Mouse (Mus musculus) activated CD4-positive, CD25-positive, alpha-beta regulatory T cell, adult 4 months (primary cell): ENCODE measurements around the gene Orm3. TPM values are rescaled to one million over a fixed set of nuclear protein-coding genes. Genes with fewer than 3 reads are reported as not detected.
"Not testable (repeated sequence)": the region's sequence is repeated elsewhere in the genome, so short reads cannot be mapped to it uniquely, and the experiment has no call there.

Experiments used
- ATAC-seq: one replicate; pipeline ENCODE4 v1.8.0; 2017
- polyA plus RNA-seq, 2 experiments: library from polyadenylated mRNA; unstranded; fragments of 100-300 nt; shearing (Covaris generic); gene quantifications; one replicate each; pipeline ENCODE4 v1.2.1; 2017

The Orm3 gene
- under 1 TPM in 1 of 2 experiments, not detected in 1; 0.60 TPM for polyA plus RNA-seq

- ATAC-seq, result no peak
Measured at GRCm38 (mm10) chr4:63355877-63356665, at the start of gene Orm3. Gene Orm3, plus strand, starts transcription at chr4:63356162.

- no peak for ATAC-seq
Measured at GRCm38 (mm10) chr4:63307175-63308062, 48.5 kb upstream of the Orm3 start.

- ATAC-seq, result no peak
Measured at GRCm38 (mm10) chr4:63308316-63308715, 47.6 kb upstream of the Orm3 start.

- ATAC-seq, result no peak
Measured at GRCm38 (mm10) chr4:63310247-63310855, 45.6 kb upstream of the Orm3 start.

GRCm38 (mm10) chr4:63311426-63311825 is 44.5 kb upstream of the Orm3 start:
- no peak for ATAC-seq

GRCm38 (mm10) chr4:63314063-63314462 is 41.9 kb upstream of the Orm3 start:
- no peak for ATAC-seq

- no peak for ATAC-seq
Measured at GRCm38 (mm10) chr4:63316076-63316746, 39.8 kb upstream of the Orm3 start.

- ATAC-seq, result not testable (repeated sequence)
Measured at GRCm38 (mm10) chr4:63319566-63319965, 36.4 kb upstream of the Orm3 start.

GRCm38 (mm10) chr4:63323275-63323815 is 32.6 kb upstream of the Orm3 start:
- ATAC-seq, result no peak

GRCm38 (mm10) chr4:63333403-63333802 is 22.6 kb upstream of the Orm3 start:
- ATAC-seq, result no peak

GRCm38 (mm10) chr4:63338414-63339076 is 17.4 kb upstream of the Orm3 start:
- no peak for ATAC-seq

GRCm38 (mm10) chr4:63342491-63342890 is 13.5 kb upstream of the Orm3 start:
- ATAC-seq, result no peak

- no peak for ATAC-seq
Measured at GRCm38 (mm10) chr4:63343608-63344007, 12.4 kb upstream of the Orm3 start.

- no peak for ATAC-seq
Measured at GRCm38 (mm10) chr4:63344295-63344694, 11.7 kb upstream of the Orm3 start, which contains the start of gene Orm1. Gene Orm1, plus strand, starts transcription at chr4:63344560.

GRCm38 (mm10) chr4:63345261-63345660 is 10.7 kb upstream of the Orm3 start:
- ATAC-seq, result no peak

- ATAC-seq, result no peak
Measured at GRCm38 (mm10) chr4:63346659-63347058, 9.3 kb upstream of the Orm3 start.

- ATAC-seq, result no peak
Measured at GRCm38 (mm10) chr4:63348524-63348923, 7.4 kb upstream of the Orm3 start.

GRCm38 (mm10) chr4:63356981-63357570 is 1.1 kb downstream of the Orm3 start:
- ATAC-seq, result no peak

- no peak for ATAC-seq
Measured at GRCm38 (mm10) chr4:63359861-63360260, 3.9 kb downstream of the Orm3 start.

- ATAC-seq, result no peak
Measured at GRCm38 (mm10) chr4:63362150-63362549, 6.2 kb downstream of the Orm3 start, which contains the start of gene Orm2. Gene Orm2, plus strand, starts transcription at chr4:63362449.

- ATAC-seq, result peak; percentile 61
Measured at GRCm38 (mm10) chr4:63368577-63368976, 12.6 kb downstream of the Orm3 start.
